Mouse (Mus musculus) brain, embryonic 18.5 days (tissue): ENCODE results near the gene Gm49405.
A peak's percentile ranks its signal among the peaks of the same experiment; 100 is the strongest.
"Not testable (repeated sequence)": the region's sequence is repeated elsewhere in the genome, so short reads cannot be mapped to it uniquely, and the experiment has no call there.

Experiments used
- DNase-seq: peaks from one replicate; pipeline ENCODE4 v3.0.0-alpha.2; 2012; ENCODE audit warnings: low read depth, low spot score

Gene Gm49405

DNA sequence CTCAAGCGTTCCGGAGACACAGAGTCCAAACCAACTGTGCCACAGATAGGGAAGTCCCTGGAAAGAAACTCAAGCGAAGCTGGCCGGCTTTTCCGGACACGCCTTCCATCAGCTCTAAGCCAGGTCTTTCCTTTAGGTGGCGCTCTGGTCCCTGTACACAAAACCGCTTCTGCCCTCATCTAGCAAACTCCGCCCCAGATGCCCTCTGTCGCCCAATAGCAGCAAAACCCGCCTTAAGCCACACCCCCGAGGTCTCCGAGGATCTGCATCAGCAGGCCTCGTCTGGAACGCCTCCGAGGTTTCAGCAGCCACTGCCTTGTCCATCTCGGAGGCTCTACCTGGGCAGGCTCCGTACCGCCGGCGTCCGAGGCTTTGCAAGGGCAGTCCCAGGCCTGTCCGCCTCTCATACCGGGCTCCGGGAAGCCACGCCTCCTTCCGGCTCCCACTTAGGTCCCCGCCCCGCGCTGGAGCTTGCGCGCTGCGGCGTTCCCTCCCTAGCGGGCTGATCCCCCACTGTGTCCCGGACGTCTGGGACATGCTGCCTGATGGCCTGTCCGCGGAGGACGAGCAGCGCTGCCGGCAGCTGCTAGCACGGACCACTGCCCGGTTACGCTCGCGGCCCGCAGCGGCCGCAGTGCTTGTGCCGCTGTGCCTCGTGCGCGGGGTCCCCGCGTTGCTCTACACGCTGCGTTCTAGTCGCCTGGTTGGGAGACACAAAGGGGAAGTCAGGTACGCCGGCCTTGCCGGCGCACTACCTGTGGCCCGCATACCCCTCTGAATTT is at the start of gene Gm49405, which contains the start of gene Nudt8:
Gene Gm49405 (plus strand): TSS at position 508 of the 782 bp plus-strand sequence.
Gene Nudt8 (plus strand): TSS at position 462 of the 782 bp plus-strand sequence.
- DNase-seq: peak; percentile 94

- DNase-seq: no peak
These were observed 49.0 kb upstream of the Gm49405 start for GRCm38 (mm10) chr19:3951461-3951860.

DNA sequence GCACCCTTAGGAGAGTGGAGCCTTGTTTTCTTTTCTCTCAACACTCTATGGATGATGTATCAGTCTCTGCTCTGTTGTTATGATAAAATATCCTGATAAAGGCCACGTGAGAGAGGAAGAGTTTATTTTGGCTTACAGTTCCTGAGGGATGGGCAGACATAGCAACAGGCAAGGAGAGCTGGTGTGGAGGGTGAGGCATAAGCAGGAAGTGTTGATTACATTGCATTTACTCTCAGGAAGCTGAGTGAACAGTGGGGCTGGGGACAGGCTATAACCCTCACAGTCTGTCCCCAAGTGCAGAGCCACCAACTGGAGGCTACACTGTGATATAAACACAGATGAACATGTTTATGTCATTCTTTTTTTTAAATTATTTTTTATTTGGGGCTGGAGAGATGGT is 48.3 kb upstream of the Gm49405 start:
- no peak for DNase-seq

- no peak for DNase-seq
These were observed 45.4 kb upstream of the Gm49405 start for GRCm38 (mm10) chr19:3955033-3955432.

DNA sequence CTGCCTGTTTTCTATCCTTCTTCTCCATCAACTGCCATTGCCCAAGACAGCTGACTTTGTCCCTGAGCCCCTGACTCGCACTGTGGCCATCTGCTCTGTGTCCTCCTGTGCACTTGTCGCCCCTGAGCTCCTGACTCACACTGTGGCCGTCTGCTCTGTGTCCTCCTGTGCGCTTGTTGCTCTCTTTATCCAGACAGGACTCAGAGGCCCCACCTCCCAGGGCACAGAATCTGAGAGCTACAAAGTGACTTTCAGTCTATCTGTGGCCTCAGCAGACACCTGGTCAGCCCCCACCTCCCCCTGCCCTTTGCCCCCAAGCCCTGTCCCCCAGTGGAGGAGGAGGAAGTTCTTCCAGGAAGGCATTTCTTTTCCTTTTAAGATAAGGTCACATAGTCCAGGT is 44.6 kb upstream of the Gm49405 start:
- no peak for DNase-seq

DNA sequence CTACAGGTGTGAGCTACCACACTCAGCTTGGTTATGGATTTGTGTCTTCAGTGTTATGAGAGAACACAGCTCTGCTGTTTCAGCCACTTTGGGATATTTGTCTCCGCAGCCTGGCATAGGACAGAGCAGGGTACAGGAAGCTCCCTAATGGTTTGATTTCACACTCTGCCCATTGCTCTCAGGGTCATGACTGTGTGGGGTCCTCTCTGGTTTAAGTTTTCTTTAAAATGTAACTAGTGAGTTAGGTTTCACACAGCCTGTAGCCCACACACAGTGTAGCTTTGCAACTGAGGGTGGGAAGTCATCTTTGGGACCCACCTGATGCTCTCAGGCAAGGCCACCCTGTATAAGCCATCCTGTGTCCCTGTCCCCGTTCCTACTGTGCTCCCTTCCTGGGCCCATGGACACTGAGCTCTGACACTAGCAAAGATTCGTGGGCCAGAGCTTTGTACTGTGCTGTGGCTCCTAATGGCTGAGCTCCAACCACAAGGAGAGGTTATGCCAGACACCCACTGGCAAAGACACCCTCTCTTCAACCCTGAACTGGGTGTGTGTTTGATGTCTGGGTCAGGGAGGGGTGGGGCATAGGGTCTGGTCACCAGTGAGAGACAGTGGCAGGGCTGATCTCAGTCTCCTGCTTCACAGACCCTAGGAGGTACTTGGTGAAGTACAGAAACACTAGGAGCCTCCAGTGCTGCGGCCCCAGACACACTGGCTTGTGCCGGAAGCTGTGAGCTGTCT is 43.0 kb upstream of the Gm49405 start:
- not testable (repeated sequence) for DNase-seq

DNA sequence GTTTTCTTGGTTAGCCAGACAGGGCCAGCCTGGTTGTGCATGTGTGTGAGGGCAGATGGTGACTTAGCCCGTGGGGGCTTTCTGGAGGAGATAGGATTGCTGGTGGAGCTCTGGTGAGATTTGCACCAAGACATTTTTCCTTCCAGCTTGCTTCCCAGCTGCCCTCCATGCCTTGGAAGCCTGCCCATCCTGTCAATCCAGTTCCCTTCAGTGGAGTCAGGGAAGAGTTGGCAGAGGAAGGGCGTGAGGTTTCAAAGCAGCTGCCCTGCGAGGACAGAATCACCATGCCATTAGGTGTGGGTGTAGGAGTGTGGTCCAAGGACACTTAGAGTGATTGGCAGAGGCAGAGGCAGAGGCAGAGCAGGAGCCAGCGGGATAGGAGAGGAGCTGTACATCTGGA is 42.0 kb upstream of the Gm49405 start, which contains the start of gene Aldh3b3:
Gene Aldh3b3 (plus strand): TSS at position 176 of the 400 bp plus-strand sequence.
- no peak for DNase-seq

DNA sequence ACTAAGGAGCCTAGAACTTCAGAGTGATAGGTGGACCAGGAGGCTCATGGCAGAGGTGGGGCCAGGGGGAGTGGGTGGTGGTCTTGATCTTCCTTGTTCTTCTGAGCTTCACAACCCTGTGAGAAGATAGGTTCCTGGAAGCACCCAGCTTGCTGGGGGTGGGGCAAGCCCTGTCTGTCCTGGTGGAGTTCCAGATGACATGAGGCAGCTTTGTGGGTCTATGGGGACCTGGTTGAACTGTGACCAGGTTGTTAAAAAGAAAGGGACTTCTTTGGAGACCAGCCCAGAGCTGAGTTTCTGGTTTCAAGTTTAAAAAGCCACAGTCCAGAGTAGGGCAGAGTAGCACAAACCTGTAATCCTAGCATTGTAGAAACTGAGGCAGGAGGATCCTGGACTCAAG is 41.4 kb upstream of the Gm49405 start:
- no peak for DNase-seq

- no peak for DNase-seq
These were observed 40.2 kb upstream of the Gm49405 start for GRCm38 (mm10) chr19:3960211-3960610.

GRCm38 (mm10) chr19:3961805-3962204 is 38.6 kb upstream of the Gm49405 start:
- DNase-seq: not testable (repeated sequence)

DNA sequence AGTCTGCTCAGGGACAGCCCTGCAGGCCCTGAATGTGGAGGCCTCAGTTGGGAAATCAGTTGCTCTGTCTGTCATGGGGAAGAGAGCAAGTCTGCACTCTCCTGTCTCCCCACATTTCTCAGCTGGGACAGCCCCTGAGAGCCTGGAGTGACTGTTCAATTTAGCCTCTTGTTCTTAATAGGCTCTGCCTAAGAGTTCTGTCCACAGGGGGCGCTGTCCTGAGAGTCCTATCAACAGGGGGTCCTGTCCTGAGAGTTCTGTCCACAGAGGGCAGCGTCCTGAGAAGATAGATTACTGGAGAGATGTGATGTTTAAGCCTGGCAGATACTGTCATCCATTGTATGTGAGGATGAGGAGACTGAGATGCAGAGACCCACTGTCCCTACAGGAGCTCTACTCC is 38.0 kb upstream of the Gm49405 start:
- DNase-seq: no peak

GRCm38 (mm10) chr19:3964030-3964429 is 36.4 kb upstream of the Gm49405 start:
- no peak for DNase-seq

DNA sequence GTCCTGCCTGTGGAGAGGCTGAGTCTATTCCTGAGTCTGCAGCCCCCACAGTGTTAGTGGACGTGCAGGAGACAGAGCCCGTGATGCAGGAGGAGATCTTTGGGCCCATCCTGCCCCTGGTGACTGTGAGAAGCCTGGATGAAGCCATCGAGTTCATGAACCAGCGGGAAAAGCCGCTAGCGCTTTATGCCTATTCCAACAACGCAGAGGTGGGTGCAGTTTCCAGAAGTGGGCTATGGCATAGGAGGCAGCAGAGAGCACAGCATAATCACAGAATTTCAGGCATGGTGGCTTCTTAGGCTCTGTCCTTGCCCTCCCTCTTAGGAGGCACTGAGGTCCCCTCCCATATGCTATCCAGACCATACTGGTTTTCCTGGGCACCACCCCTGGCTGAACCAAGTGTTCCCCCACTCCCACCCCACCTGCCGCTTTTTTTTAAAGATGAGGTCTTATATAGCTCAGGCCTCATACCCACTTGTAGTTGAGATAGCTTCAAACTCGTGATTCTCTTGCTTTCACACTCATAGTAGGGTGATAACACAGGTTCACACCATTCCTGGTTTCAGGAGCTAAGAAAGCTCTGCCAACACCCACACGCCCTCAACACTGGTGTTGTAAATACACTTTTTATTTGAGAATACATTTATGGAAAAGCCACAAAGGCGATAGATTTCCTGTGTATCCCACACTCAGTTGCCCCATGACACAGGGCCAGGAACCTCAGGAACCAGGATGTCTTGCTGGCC is 33.9 kb upstream of the Gm49405 start:
- no peak for DNase-seq

- DNase-seq: no peak
These were observed 33.2 kb upstream of the Gm49405 start for GRCm38 (mm10) chr19:3967258-3967657.

DNA sequence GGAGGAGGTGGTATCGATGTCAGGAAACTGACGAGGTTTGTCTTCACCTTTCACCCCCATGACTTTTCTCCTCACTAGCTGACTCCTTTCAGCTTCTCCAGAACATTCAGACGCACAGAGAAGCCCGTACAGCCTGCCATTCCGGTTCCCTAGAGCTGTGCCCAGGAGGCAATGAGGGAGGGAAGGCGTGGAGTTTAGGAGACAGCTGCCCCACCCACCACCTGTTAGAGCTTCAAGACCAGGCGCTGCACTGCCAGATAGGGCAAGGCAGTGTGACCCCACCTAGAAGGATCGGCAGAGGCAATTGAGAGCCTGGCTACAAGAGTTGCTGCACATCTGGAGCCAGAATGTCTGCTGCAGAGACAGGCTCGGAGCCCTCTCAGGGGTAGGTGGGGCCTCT is 28.2 kb upstream of the Gm49405 start, which contains the start of gene Aldh3b2:
Gene Aldh3b2 (plus strand): TSS at position 100 of the 400 bp plus-strand sequence.
- DNase-seq: no peak

- not testable (repeated sequence) for DNase-seq
These were observed 25.8 kb upstream of the Gm49405 start for GRCm38 (mm10) chr19:3974608-3975007.

- DNase-seq: no peak
These were observed 24.6 kb upstream of the Gm49405 start for GRCm38 (mm10) chr19:3975866-3976265.

GRCm38 (mm10) chr19:3980309-3980708 is 20.1 kb upstream of the Gm49405 start:
- peak; percentile 42 for DNase-seq

GRCm38 (mm10) chr19:3980917-3981316 is 19.5 kb upstream of the Gm49405 start:
- no peak for DNase-seq

GRCm38 (mm10) chr19:3983527-3984200 is 16.8 kb upstream of the Gm49405 start:
- no peak for DNase-seq

GRCm38 (mm10) chr19:3985261-3985681 is 15.2 kb upstream of the Gm49405 start:
- DNase-seq: no peak
